Mouse (Mus musculus) limb, embryonic 10.5 days (tissue): Measurements from ENCODE around the gene Cyp2a5. TPM values are rescaled to one million over a fixed set of nuclear protein-coding genes. Genes with fewer than 3 reads are reported as not detected.
"Not testable (repeated sequence)": the region's sequence is repeated elsewhere in the genome, so short reads cannot be mapped to it uniquely, and the experiment has no call there.

ENCODE experiments used
- DNase-seq: peaks from one replicate; pipeline ENCODE4 v3.0.0-alpha.2; 2017; ENCODE audit warnings: low spot score
- H3K27ac ChIP-seq: fragments of 300-500 bp; sonication (generic); 2 replicates; pipeline ENCODE4 v1.5.1; 2016; ENCODE audit warnings: mild to moderate bottlenecking
- H3K27me3 ChIP-seq: fragments of 300-500 bp; sonication (generic); 2 replicates; pipeline ENCODE4 v1.6.1; 2016; ENCODE audit warnings: low read depth, mild to moderate bottlenecking; ENCODE audit not compliant: poor library complexity, severe bottlenecking
- H3K36me3 ChIP-seq: fragments of 300-500 bp; sonication (generic); 2 replicates; pipeline ENCODE4 v1.6.1; 2016; ENCODE audit warnings: mild to moderate bottlenecking, moderate library complexity
- H3K4me1 ChIP-seq: fragments of 300-500 bp; sonication (generic); 2 replicates; pipeline ENCODE4 v1.6.1; 2016
- H3K4me3 ChIP-seq: fragments of 300-500 bp; sonication (generic); 2 replicates; pipeline ENCODE4 v1.5.1; 2016; ENCODE audit warnings: mild to moderate bottlenecking, moderate library complexity
- H3K9me3 ChIP-seq: fragments of 300-500 bp; sonication (generic); replicated peaks from 2 replicates; pipeline ENCODE4 v1.6.1; 2016; ENCODE audit warnings: mild to moderate bottlenecking
- WGBS: fragments of 180-500 bp; shearing (Covaris S2); methylation state at CpG from one replicate; pipeline ENCODE4 v1.1.7; 2016; 5-methylcytosine and 5-hydroxymethylcytosine counted together
- polyA plus RNA-seq: library from polyadenylated mRNA; unstranded; fragments of >200 nt; fragmentation: Nextera tagmentation; extraction: Ambion mirVana; gene quantifications from 2 replicates; pipeline ENCODE4 v1.2.1, GENCODE M21; 2016

Gene Cyp2a5
- not detected in 2 replicates for polyA plus RNA-seq

DNA sequence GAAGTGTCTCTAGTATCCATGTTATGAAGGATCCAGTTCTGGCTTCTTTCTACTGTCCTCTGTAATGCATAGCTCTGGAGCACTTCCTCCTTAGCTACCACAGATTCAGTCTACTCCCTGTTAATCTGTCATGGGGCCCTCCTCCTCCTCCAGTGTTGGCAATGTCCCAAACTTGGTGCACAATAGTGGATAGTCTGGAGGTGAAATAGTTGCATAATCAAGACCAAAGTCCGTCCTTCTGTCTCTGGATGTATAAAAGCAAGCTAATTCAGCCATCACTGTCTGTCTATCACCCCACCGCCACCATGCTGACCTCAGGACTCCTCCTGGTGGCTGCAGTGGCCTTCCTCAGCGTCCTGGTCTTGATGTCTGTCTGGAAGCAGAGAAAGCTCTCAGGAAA is at the start of gene Cyp2a5:
Cyp2a5 (plus strand) TSS at position 247 of the 400 bp plus-strand sequence.
- not testable (repeated sequence) for H3K27ac ChIP-seq, H3K27me3 ChIP-seq, H3K4me1 ChIP-seq, H3K9me3 ChIP-seq, DNase-seq, H3K36me3 ChIP-seq, H3K4me3 ChIP-seq
- 77% methylated on average over 3 of the region's 3 CpGs for WGBS

- H3K27me3 ChIP-seq, H3K27ac ChIP-seq, H3K4me3 ChIP-seq, H3K4me1 ChIP-seq, H3K36me3 ChIP-seq, DNase-seq, H3K9me3 ChIP-seq: not testable (repeated sequence)
- WGBS = 66% methylated on average over 1 of the region's 1 CpGs
These were observed 49.1 kb upstream of the Cyp2a5 start for GRCm38 (mm10) chr7:26786013-26786412.

- DNase-seq = no peak
- no peaks in the 10 kb centered on the region for H3K4me1 ChIP-seq
- H3K9me3 ChIP-seq = no peaks in the 10 kb centered on the region
- no peak overlapping the region for H3K4me3 ChIP-seq
- 82% methylated on average over 6 of the region's 6 CpGs for WGBS
- H3K27me3 ChIP-seq = no peaks in the 10 kb centered on the region
- no peaks in the 10 kb centered on the region for H3K36me3 ChIP-seq
- H3K27ac ChIP-seq = no peak overlapping the region
These were observed 45.1 kb upstream of the Cyp2a5 start for GRCm38 (mm10) chr7:26789984-26790383.

GRCm38 (mm10) chr7:26800104-26800503 is 35.0 kb upstream of the Cyp2a5 start:
- no peak overlapping the region for H3K27ac ChIP-seq
- no peaks in the 10 kb centered on the region for H3K9me3 ChIP-seq
- H3K4me1 ChIP-seq = no peaks in the 10 kb centered on the region
- DNase-seq = no peak
- H3K27me3 ChIP-seq = no peaks in the 10 kb centered on the region
- H3K36me3 ChIP-seq = no peaks in the 10 kb centered on the region
- no peak overlapping the region for H3K4me3 ChIP-seq

DNA sequence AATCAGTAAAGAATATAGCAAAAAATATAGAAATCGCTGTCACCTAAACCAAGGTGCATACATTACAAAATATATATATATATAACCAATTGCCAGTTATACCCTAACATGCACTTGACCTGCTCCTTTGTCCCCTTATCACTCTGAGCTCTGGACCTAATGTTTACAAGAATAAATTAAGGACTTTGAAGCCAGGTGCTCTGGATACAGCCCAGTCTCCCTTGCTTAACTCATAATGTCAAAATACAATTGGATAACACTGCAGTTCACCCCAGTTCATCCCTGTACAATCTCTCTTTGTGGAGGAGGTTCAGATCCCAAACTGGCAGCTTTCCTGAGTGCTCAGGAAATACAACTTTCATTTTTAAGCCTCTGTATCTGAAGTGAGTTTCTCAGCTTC is 34.1 kb upstream of the Cyp2a5 start:
- Histone ChIP-seq H3K4me1 (no peaks in the 10 kb centered on the region), H3K36me3 (no peaks in the 10 kb centered on the region), H3K27ac (no peak overlapping the region), H3K9me3 (no peaks in the 10 kb centered on the region), H3K4me3 (no peak overlapping the region), H3K27me3 (no peaks in the 10 kb centered on the region)
- DNase-seq = no peak
- WGBS = 85% methylated on average over 1 of the region's 1 CpGs

DNA sequence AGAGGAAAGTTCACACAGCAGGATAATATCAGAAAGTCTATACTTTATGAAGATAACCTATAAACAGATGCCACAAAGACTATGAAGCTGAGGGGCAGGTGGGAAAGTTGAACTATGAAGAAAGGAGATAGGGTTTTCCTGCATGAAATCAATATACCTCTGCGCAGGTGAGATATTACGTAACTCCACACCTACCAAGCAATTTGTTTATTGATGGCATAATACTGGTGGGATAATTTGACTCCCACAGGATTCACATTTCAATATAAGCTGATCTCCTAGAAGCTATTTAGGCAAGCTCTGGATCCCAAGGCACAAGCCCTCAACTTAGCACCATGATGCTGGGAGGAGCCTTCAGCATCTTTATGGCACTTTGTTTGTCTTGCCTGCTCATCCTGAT is 26.5 kb upstream of the Cyp2a5 start, which contains the start of gene Cyp2g1:
Cyp2g1 (plus strand) TSS at position 301 of the 400 bp plus-strand sequence.
- H3K9me3 ChIP-seq = no peaks in the 10 kb centered on the region
- no peaks in the 10 kb centered on the region for H3K36me3 ChIP-seq
- no peaks in the 10 kb centered on the region for H3K4me1 ChIP-seq
- H3K27ac ChIP-seq = no peak within 1 kb of the TSS
- H3K4me3 ChIP-seq = no peak within 1 kb of the TSS
- WGBS = 94% methylated on average over 2 of the region's 2 CpGs
- no peak for DNase-seq
- H3K27me3 ChIP-seq = no peaks in the 10 kb centered on the region

GRCm38 (mm10) chr7:26831556-26832292 is 3.4 kb upstream of the Cyp2a5 start:
- H3K27ac ChIP-seq, DNase-seq, H3K4me1 ChIP-seq, H3K9me3 ChIP-seq, H3K4me3 ChIP-seq, H3K27me3 ChIP-seq, H3K36me3 ChIP-seq: not testable (repeated sequence)
- WGBS = 85% methylated on average over 8 of the region's 9 CpGs

DNA sequence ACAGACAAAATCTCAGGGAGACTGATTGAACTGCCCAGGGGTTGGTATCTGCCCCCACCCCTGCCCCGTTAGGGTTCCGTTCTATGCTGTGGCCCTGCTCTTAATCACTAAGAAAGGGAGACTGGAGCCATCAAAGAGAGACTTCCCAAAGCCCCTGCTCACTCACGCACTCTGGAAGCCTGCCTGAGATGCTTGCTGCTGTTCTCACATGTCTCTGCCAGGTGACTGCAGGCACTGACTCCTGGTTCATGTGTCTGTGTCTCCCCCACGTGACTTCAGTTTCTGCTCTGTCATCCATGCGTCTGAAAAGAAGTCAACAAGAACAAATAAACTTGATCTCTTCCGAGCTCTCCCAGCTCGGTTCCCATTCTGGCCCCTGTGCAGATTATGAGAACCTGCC is 2.4 kb upstream of the Cyp2a5 start:
- H3K27me3 ChIP-seq, H3K4me1 ChIP-seq, H3K4me3 ChIP-seq, DNase-seq, H3K27ac ChIP-seq, H3K9me3 ChIP-seq, H3K36me3 ChIP-seq: not testable (repeated sequence)
- WGBS = 75% methylated on average over 7 of the region's 7 CpGs

DNA sequence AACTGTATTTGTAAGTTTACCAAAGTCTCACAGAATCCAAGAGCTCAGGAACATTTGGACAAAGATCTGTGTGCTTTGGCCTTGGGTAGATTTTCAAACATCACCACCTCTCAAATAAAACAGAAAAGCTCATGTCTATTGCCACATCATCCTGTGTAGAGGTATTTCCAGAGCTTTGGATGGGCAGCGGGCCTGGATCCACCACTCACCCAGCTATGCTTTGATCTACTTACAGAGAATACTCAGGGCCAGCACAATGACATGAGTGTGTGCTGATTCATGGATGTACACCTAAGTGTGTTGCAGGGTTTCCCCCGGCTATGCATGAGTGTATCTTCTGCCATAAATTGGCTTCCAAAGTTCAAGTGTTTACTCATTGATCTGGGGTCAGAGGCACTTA is 8.3 kb downstream of the Cyp2a5 start:
- not testable (repeated sequence) for H3K9me3 ChIP-seq, H3K4me3 ChIP-seq, H3K36me3 ChIP-seq, H3K27me3 ChIP-seq, DNase-seq, H3K4me1 ChIP-seq, H3K27ac ChIP-seq
- 88% methylated on average over 2 of the region's 2 CpGs for WGBS

GRCm38 (mm10) chr7:26850063-26850462 is 15.0 kb downstream of the Cyp2a5 start:
- not testable (repeated sequence) for H3K27ac ChIP-seq, H3K4me3 ChIP-seq, H3K9me3 ChIP-seq, DNase-seq, H3K27me3 ChIP-seq, H3K4me1 ChIP-seq, H3K36me3 ChIP-seq

DNA sequence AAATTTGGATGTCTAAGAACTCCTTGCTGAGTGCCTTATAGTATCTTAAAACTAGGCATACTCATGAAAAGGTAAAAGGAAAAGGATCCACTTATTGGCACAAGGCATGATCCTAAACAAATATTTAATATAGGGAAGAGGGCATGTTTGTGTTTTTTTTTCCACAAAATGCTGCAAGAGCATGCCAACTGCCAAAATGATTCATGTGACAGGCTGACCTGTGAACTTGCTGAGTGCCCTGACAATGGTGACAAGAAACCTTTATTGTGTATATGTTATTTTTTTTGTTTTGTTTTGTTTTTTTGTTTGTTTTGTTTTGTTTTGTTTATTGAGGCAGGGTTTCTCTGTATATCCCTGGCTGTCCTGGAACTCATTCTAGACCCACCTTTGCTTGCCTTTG is 43.5 kb downstream of the Cyp2a5 start:
- H3K27me3 ChIP-seq, H3K4me3 ChIP-seq, H3K36me3 ChIP-seq, H3K9me3 ChIP-seq, H3K27ac ChIP-seq, DNase-seq, H3K4me1 ChIP-seq: not testable (repeated sequence)

DNA sequence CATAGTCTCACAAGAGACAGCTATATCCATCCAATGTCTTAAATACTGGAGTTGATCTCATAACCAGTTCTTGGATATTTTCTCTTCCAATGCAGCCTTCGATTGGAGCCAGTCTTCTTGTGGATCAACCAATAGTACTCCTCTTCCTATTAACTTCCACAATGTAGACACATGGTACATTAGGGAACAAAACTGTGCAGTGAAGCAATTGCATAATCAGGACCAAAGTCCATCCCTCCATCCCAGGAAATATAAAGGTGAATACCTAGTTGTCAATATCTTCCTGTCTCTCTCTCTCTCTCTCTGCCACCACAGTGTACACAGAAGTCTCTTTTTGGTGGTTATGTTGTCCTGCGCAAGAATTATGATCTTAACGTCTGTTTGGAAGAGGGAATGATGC is 45.5 kb downstream of the Cyp2a5 start:
- H3K27me3 ChIP-seq, H3K9me3 ChIP-seq, H3K36me3 ChIP-seq, H3K4me1 ChIP-seq, H3K4me3 ChIP-seq, H3K27ac ChIP-seq, DNase-seq: not testable (repeated sequence)
- WGBS = 86% methylated on average over 3 of the region's 3 CpGs
